Mouse (Mus musculus): ENCODE data around the gene Hvcn1. TPM values are rescaled to one million over a fixed set of nuclear protein-coding genes. Genes with fewer than 3 reads are reported as not detected.
"Not testable (repeated sequence)": the region's sequence is repeated elsewhere in the genome, so short reads cannot be mapped to it uniquely, and the experiment has no call there.

Hvcn1 gene
- polyA plus RNA-seq, 1 experiment from 2014 or later, result 14.3 TPM

GRCm38 (mm10) chr5:122176398-122176797, 30.2 kb upstream of the Hvcn1 start:
- 17% methylated on average over 1 of the region's 1 CpGs for WGBS
- no peak overlapping the region for H3K27ac ChIP-seq
- no peak overlapping the region for H3K4me2 ChIP-seq
- H3K36me3 ChIP-seq, result peaks cover 46% of the 10 kb centered on the region
- no peak overlapping the region for H3K4me3 ChIP-seq (replicated peaks)
- H3K4me1 ChIP-seq, result peaks cover 12% of the 10 kb centered on the region
- no peaks in the 10 kb centered on the region for H3K9me3 ChIP-seq (replicated peaks)
- no peak overlapping the region for H3K9ac ChIP-seq
- peak; percentile 44; the same call in 1 of the 2 replicates for ATAC-seq (replicated peaks; ENCODE audit: low FRiP score)
- H3K27me3 ChIP-seq, result no peaks in the 10 kb centered on the region

GRCm38 (mm10) chr5:122179665-122180064, 26.9 kb upstream of the Hvcn1 start:
- H3K4me1 ChIP-seq, result peaks cover 12% of the 10 kb centered on the region
- WGBS, result 50% methylated on average over 6 of the region's 6 CpGs
- H3K36me3 ChIP-seq, result peaks cover 21% of the 10 kb centered on the region
- no peak overlapping the region for H3K4me3 ChIP-seq (replicated peaks)
- no peaks in the 10 kb centered on the region for H3K9me3 ChIP-seq (replicated peaks)
- 0 out of 2 replicates have a peak overlapping the region, but pooled peaks have one; percentile 48 for H3K27ac ChIP-seq
- H3K4me2 ChIP-seq, result no peak overlapping the region
- no peak for ATAC-seq (replicated peaks; ENCODE audit: low FRiP score)
- H3K27me3 ChIP-seq, result no peaks in the 10 kb centered on the region
- no peak overlapping the region for H3K9ac ChIP-seq

GRCm38 (mm10) chr5:122184283-122184806, 22.3 kb upstream of the Hvcn1 start:
- no peaks in the 10 kb centered on the region for H3K9me3 ChIP-seq (replicated peaks)
- H3K9ac ChIP-seq, result no peak overlapping the region
- peaks cover 5% of the 10 kb centered on the region for H3K4me1 ChIP-seq
- H3K36me3 ChIP-seq, result no peaks in the 10 kb centered on the region
- ATAC-seq (replicated peaks; ENCODE audit: low FRiP score), result no peak
- H3K27me3 ChIP-seq, result no peaks in the 10 kb centered on the region
- 69% methylated on average over 7 of the region's 7 CpGs for WGBS
- H3K4me3 ChIP-seq (replicated peaks), result no peak overlapping the region
- H3K4me2 ChIP-seq, result no peak overlapping the region
- H3K27ac ChIP-seq, result no peak overlapping the region

GRCm38 (mm10) chr5:122184858-122185257, 21.7 kb upstream of the Hvcn1 start:
- ATAC-seq (replicated peaks; ENCODE audit: low FRiP score); H3K4me3 ChIP-seq (replicated peaks); H3K9ac ChIP-seq; H3K4me2 ChIP-seq; H3K27ac ChIP-seq; H3K27me3 ChIP-seq; H3K36me3 ChIP-seq; H3K9me3 ChIP-seq (replicated peaks); H3K4me1 ChIP-seq: not testable (repeated sequence)
- WGBS, result 95% methylated on average over 6 of the region's 6 CpGs

- WGBS, result 49% methylated on average over 3 of the region's 3 CpGs
- ATAC-seq (replicated peaks; ENCODE audit: low FRiP score), result no peak
- H3K9ac ChIP-seq, result no peak overlapping the region
- H3K4me2 ChIP-seq, result no peak overlapping the region
- no peaks in the 10 kb centered on the region for H3K27me3 ChIP-seq
- H3K4me1 ChIP-seq, result peaks cover 6% of the 10 kb centered on the region; the same call in 1 of the 2 replicates
- H3K4me3 ChIP-seq (replicated peaks), result no peak overlapping the region
- H3K9me3 ChIP-seq (replicated peaks), result no peaks in the 10 kb centered on the region
- H3K36me3 ChIP-seq, result no peaks in the 10 kb centered on the region
- H3K27ac ChIP-seq, result no peak overlapping the region
Observed at GRCm38 (mm10) chr5:122189115-122189514, 17.5 kb upstream of the Hvcn1 start.

- no peak for ATAC-seq (replicated peaks; ENCODE audit: low FRiP score)
Observed at GRCm38 (mm10) chr5:122190465-122190864, 16.1 kb upstream of the Hvcn1 start.

GRCm38 (mm10) chr5:122191269-122192063, 15.1 kb upstream of the Hvcn1 start:
- WGBS, result 56% methylated on average over 12 of the region's 12 CpGs
- Histone ChIP-seq H3K36me3 (no peaks in the 10 kb centered on the region), H3K9me3 (replicated peaks) (no peaks in the 10 kb centered on the region), H3K4me1 (peaks cover 6% of the 10 kb centered on the region; the same call in 1 of the 2 replicates), H3K4me3 (replicated peaks) (no peak overlapping the region), H3K4me2 (no peak overlapping the region), H3K27ac (peak overlapping the region; percentile 59; the same call in 1 of the 2 replicates), H3K27me3 (no peaks in the 10 kb centered on the region), H3K9ac (no peak overlapping the region)
- ATAC-seq (replicated peaks; ENCODE audit: low FRiP score), result 0 out of 2 replicates have a peak, but pooled peaks have one; percentile 52

More at GRCm38 (mm10) chr5:122190465-122190864, 16.1 kb upstream of the Hvcn1 start:
- Histone ChIP-seq H3K4me1 (peaks cover 6% of the 10 kb centered on the region; the same call in 1 of the 2 replicates), H3K9me3 (replicated peaks) (no peaks in the 10 kb centered on the region), H3K27me3 (no peaks in the 10 kb centered on the region), H3K4me2 (no peak overlapping the region), H3K36me3 (no peaks in the 10 kb centered on the region), H3K9ac (no peak overlapping the region), H3K27ac (no peak overlapping the region), H3K4me3 (replicated peaks) (no peak overlapping the region)
- WGBS, result 73% methylated on average over 7 of the region's 7 CpGs

- no peak overlapping the region for H3K4me2 ChIP-seq
- WGBS, result 54% methylated on average over 4 of the region's 4 CpGs
- no peak overlapping the region for H3K9ac ChIP-seq
- H3K4me1 ChIP-seq, result peaks cover 6% of the 10 kb centered on the region; the same call in 1 of the 2 replicates
- H3K9me3 ChIP-seq (replicated peaks), result no peaks in the 10 kb centered on the region
- H3K27me3 ChIP-seq, result no peaks in the 10 kb centered on the region
- H3K4me3 ChIP-seq (replicated peaks), result no peak overlapping the region
- no peak for ATAC-seq (replicated peaks; ENCODE audit: low FRiP score)
- no peak overlapping the region for H3K27ac ChIP-seq
- H3K36me3 ChIP-seq, result no peaks in the 10 kb centered on the region
Observed at GRCm38 (mm10) chr5:122192347-122192746, 14.3 kb upstream of the Hvcn1 start.

- WGBS, result 82% methylated on average over 4 of the region's 4 CpGs
- H3K9ac ChIP-seq, result no peak overlapping the region
- no peak overlapping the region for H3K27ac ChIP-seq
- no peak for ATAC-seq (replicated peaks; ENCODE audit: low FRiP score)
- H3K9me3 ChIP-seq (replicated peaks), result 0 out of 2 replicates have a peak, but pooled peaks cover 3% of the 10 kb centered on the region
- H3K27me3 ChIP-seq, result no peaks in the 10 kb centered on the region
- no peak overlapping the region for H3K4me2 ChIP-seq
- no peaks in the 10 kb centered on the region for H3K36me3 ChIP-seq
- H3K4me3 ChIP-seq (replicated peaks), result no peak overlapping the region
- H3K4me1 ChIP-seq, result no peaks in the 10 kb centered on the region
Observed at GRCm38 (mm10) chr5:122200872-122201271, 5.7 kb upstream of the Hvcn1 start.

- Histone ChIP-seq H3K4me3 (replicated peaks) (no peak overlapping the region), H3K4me2 (no peak overlapping the region), H3K4me1 (no peaks in the 10 kb centered on the region), H3K9ac (no peak overlapping the region), H3K27ac (no peak overlapping the region), H3K9me3 (replicated peaks) (0 out of 2 replicates have a peak, but pooled peaks cover 3% of the 10 kb centered on the region), H3K27me3 (no peaks in the 10 kb centered on the region), H3K36me3 (no peaks in the 10 kb centered on the region)
- ATAC-seq (replicated peaks; ENCODE audit: low FRiP score), result no peak
- WGBS, result 89% methylated on average over 6 of the region's 6 CpGs
Observed at GRCm38 (mm10) chr5:122201904-122202303, 4.7 kb upstream of the Hvcn1 start.

GRCm38 (mm10) chr5:122204180-122204579, 2.4 kb upstream of the Hvcn1 start:
- no peak for ATAC-seq (replicated peaks; ENCODE audit: low FRiP score)
- Histone ChIP-seq H3K4me3 (replicated peaks) (no peak overlapping the region), H3K27me3 (no peaks in the 10 kb centered on the region), H3K27ac (no peak overlapping the region), H3K9ac (no peak overlapping the region), H3K4me2 (no peak overlapping the region), H3K4me1 (peaks cover 5% of the 10 kb centered on the region), H3K9me3 (replicated peaks) (0 out of 2 replicates have a peak, but pooled peaks cover 3% of the 10 kb centered on the region), H3K36me3 (no peaks in the 10 kb centered on the region)
- WGBS, result 48% methylated on average over 2 of the region's 2 CpGs

- H3K4me1 ChIP-seq, result peaks cover 23% of the 10 kb centered on the region
- H3K36me3 ChIP-seq, result no peaks in the 10 kb centered on the region
- H3K27ac ChIP-seq, result peak overlapping the region; percentile 84
- no peaks in the 10 kb centered on the region for H3K9me3 ChIP-seq (replicated peaks)
- no peak for ATAC-seq (replicated peaks; ENCODE audit: low FRiP score)
- no peak overlapping the region for H3K9ac ChIP-seq
- WGBS, result 41% methylated on average over 6 of the region's 6 CpGs
- peak overlapping the region; percentile 71; the same call in 1 of the 2 replicates for H3K4me2 ChIP-seq
- 0 out of 2 replicates have a peak overlapping the region, but pooled peaks have one; percentile 45 for H3K4me3 ChIP-seq (replicated peaks)
- no peaks in the 10 kb centered on the region for H3K27me3 ChIP-seq
Observed at GRCm38 (mm10) chr5:122208909-122209308, 2.3 kb downstream of the Hvcn1 start.

Measured in kidney, embryonic 15.5 days (tissue).